Mouse (Mus musculus): ENCODE results near the gene Srrm1. TPM values are rescaled to one million over a fixed set of nuclear protein-coding genes. Genes with fewer than 3 reads are reported as not detected.
"Not testable (repeated sequence)": the region's sequence is repeated elsewhere in the genome, so short reads cannot be mapped to it uniquely, and the experiment has no call there.

Gene Srrm1
- total RNA-seq, 2 experiments from 2014 or later: 58.8 to 62.3 TPM

- no peak for DNase-seq (ENCODE audit: low spot score)
- intact Hi-C loops (cut with DNase I): no loop called here
Measured at GRCm38 (mm10) chr4:135355886-135356550, 2.9 kb upstream of the Srrm1 start.

GRCm38 (mm10) chr4:135354751-135355150, 1.6 kb upstream of the Srrm1 start:
- intact Hi-C loops (cut with DNase I): loop anchor here (5.0 kb wide), 1 partner anchor 202 kb away; no protein-coding TSS in a partner anchor
- not testable (repeated sequence) for DNase-seq (ENCODE audit: low spot score)

GRCm38 (mm10) chr4:135353794-135354450, 801 bp upstream of the Srrm1 start:
- intact Hi-C loops (cut with DNase I): loop anchor here (5.0 kb wide), 1 partner anchor 202 kb away; no protein-coding TSS in a partner anchor
- no peak for DNase-seq (ENCODE audit: low spot score)

- intact Hi-C loops (cut with DNase I): loop anchor here (5.0 kb wide), 1 partner anchor 200 kb away; no protein-coding TSS in a partner anchor
- no peak for DNase-seq (ENCODE audit: low spot score)
Measured at GRCm38 (mm10) chr4:135352326-135353065, 625 bp downstream of the Srrm1 start.

GRCm38 (mm10) chr4:135337376-135337942, 15.7 kb downstream of the Srrm1 start:
- intact Hi-C loops (cut with DNase I): no loop called here
- no peak for DNase-seq (ENCODE audit: low spot score)

DNA sequence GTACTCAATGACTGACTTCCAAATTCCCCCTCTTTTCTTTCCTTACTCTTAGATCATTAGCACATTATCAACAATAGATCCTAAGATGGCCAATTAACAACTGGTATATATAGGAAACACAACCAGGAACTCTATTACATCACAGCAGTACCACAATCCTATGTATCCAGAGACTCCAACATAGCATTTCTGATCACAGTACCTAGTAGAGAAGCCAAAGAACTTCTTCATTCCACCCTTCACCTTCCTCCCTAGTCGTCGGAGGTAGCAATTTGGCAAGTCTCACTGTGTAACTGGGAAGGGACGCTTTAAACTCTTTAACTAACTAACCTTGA, 17.1 kb downstream of the Srrm1 start:
- intact Hi-C loops (cut with DNase I): no loop called here
- no peak for DNase-seq (ENCODE audit: low spot score)

DNA sequence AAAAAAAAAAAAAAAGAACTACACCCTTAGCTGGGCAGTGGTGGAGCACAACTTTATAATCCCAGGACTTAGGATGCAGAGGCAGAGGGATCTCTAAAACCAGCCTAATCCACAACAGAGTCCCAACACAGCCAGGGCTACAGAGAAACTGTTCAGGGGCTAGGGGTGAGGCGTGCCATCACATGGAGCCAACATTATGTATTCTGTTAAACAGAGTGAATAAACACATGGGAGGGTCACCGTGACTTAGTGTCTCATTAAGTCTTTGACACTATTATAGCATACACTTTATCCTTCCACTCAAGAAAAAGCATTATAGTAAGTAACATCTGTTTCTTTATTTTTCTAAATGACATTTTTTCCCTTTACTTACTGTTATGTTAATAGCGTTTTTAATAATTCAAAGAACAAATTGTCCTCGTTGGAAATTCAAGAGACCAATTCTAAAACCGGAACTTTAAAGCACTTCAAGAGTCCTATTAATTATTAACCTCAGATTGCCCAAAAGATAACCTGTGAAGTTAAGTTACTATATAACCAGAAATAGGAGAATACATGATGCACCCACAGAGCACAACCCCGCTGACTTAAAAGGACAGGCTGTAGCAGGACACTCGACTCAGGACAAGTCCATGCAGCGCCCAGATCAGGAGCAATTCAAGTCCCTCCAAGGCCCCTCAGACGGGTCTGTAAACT, 17.6 kb downstream of the Srrm1 start:
- intact Hi-C loops (cut with DNase I): no loop called here
- DNase-seq (ENCODE audit: low spot score): no peak

- no peak for DNase-seq (ENCODE audit: low spot score)
- intact Hi-C loops (cut with DNase I): no loop called here
Measured at GRCm38 (mm10) chr4:135326469-135326868, 26.7 kb downstream of the Srrm1 start.

DNA sequence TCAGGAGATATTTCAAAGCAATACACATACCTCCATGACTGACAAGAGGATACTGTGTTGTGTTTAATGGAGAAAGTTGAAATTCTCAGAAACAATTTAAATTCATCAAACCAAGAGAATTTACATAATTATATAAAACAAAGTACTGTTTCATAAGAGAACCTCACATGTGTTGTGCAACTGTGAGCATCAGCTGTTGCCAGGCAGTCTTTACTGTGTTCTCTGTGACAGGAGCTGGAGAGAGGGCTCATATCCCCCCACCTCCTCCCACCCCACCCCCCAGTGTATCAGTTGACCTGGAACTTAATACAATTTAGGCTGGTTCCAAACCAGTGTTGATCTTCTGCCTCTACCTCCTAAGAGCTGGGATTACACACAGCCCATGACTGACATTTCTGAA, 27.1 kb downstream of the Srrm1 start:
- intact Hi-C loops (cut with DNase I): no loop called here
- DNase-seq (ENCODE audit: low spot score): no peak

- intact Hi-C loops (cut with DNase I): no loop called here
- DNase-seq (ENCODE audit: low spot score): no peak
Measured at GRCm38 (mm10) chr4:135323021-135323420, 30.1 kb downstream of the Srrm1 start.

GRCm38 (mm10) chr4:135317966-135318365, 35.2 kb downstream of the Srrm1 start:
- DNase-seq (ENCODE audit: low spot score): peak; percentile 43
- intact Hi-C loops (cut with DNase I): loop anchor here (1.0 to 5.0 kb wide), 3 partner anchors 99 to 371 kb away; no protein-coding TSS in a partner anchor

- no peak for DNase-seq (ENCODE audit: low spot score)
- intact Hi-C loops (cut with DNase I): loop anchor here (5.0 kb wide), 2 partner anchors 165 to 370 kb away; no protein-coding TSS in a partner anchor
Measured at GRCm38 (mm10) chr4:135317539-135317938, 35.6 kb downstream of the Srrm1 start.

- DNase-seq (ENCODE audit: low spot score): no peak
- intact Hi-C loops (cut with DNase I): loop anchor here (5.0 kb wide), 2 partner anchors 163 to 368 kb away; no protein-coding TSS in a partner anchor
Measured at GRCm38 (mm10) chr4:135315287-135315686, 37.8 kb downstream of the Srrm1 start.

- intact Hi-C loops (cut with DNase I): no loop called here
- no peak for DNase-seq (ENCODE audit: low spot score)
Measured at GRCm38 (mm10) chr4:135314419-135314832, 38.7 kb downstream of the Srrm1 start.

DNA sequence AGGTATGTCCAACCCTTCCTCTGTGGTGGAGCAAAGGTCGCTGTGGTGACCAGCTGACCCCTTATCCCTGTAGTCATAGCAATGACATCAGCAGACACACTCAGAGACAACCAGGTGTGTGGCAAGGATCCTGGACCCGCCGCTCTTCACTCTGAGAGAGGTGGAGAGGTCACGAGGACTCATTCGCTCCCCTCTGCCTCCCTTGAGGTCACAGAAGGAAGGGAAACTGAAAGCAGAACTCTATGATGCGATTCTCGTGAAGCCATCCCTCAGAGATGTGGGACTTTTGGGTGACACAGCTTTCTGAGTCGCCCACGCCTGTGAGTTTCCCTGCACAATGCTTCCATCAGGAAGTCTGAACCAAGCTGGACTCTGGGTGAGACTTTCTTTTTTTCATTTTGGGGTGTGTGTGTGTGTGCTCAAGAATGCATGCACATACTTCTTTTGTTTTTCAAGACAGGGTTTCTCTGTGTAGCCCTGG, 39.3 kb downstream of the Srrm1 start:
- DNase-seq (ENCODE audit: low spot score): no peak
- intact Hi-C loops (cut with DNase I): loop anchor here (1.0 kb wide), 1 partner anchor 42 kb away; no protein-coding TSS in a partner anchor

DNA sequence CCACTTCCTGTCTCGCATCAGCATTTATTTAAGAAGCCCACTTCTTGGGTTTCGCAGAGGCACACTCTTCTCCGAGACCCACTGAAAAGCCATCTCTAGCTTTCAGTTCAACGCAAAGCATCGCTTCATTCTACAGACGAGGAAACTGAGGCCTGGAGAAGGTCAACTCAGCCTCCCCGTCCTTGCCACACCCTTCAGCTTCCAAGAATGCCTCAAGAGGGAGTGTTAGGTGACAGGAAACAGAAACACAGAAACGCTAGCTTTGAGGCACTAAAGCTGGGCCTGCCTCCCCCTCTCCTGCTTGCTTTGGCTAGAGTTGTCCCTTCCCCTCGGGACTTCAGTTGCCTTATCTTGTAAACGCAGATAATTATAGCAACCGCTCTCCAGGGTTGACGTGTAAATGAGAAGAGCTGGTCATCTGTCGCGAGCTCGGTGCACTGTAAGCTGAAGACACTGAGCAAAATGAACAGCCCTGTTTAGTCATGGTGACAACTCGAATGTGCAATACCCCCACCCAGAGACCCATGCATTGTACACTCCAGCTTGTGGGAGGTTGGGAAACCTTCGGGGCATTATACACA, 39.9 kb downstream of the Srrm1 start:
- intact Hi-C loops (cut with DNase I): loop anchor here (1.0 kb wide), 1 partner anchor 42 kb away; no protein-coding TSS in a partner anchor
- DNase-seq (ENCODE audit: low spot score): peak; percentile 56

DNA sequence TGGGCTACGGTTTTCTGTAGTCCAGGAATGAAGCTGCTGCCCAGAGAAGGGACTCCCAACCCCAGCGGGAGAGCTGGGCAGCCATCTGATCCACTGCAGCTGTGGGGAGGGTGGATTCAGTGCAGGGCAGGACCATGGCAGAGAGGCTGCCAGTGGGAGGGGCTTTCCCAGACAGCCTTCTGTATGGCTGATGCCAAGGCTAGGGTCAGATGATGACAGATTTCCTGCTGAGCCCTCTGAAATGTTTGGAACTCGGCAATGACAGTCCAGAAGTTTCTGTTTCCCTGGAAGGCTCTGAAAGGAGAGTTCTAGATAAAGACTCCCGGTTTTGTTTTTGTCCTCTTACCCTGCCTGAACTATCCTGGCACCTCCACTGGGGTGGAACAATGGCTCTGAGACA, 40.4 kb downstream of the Srrm1 start:
- intact Hi-C loops (cut with DNase I): loop anchor here (1.0 kb wide), 1 partner anchor 41 kb away; no protein-coding TSS in a partner anchor
- peak; percentile 78 for DNase-seq (ENCODE audit: low spot score)

DNA sequence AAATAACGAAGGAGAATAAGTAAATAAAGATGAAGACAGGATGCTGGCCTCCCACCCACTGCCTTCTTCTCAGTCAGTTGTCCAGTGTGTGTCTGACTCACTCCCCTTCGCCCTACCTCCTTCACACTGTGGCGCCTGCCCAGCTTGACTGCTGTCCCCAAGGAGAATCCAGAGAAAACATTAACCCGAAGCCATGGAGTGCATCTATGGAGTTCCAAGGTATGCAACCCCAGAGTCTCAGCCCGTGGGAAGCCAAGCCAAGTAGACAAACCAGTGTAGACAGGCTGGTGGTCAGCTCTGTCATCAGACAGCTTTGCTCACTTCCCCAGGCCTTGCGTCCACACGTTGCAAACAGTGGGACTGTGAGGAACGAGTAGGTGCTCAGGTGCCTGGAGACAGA, 42.8 kb downstream of the Srrm1 start:
- no peak for DNase-seq (ENCODE audit: low spot score)
- intact Hi-C loops (cut with DNase I): no loop called here

- no peak for DNase-seq (ENCODE audit: low spot score)
- intact Hi-C loops (cut with DNase I): no loop called here
Measured at GRCm38 (mm10) chr4:135309726-135310125, 43.4 kb downstream of the Srrm1 start.
